Comparison of ENCODE assay signal across 11 mouse cellular contexts in the genomic region with DNA sequence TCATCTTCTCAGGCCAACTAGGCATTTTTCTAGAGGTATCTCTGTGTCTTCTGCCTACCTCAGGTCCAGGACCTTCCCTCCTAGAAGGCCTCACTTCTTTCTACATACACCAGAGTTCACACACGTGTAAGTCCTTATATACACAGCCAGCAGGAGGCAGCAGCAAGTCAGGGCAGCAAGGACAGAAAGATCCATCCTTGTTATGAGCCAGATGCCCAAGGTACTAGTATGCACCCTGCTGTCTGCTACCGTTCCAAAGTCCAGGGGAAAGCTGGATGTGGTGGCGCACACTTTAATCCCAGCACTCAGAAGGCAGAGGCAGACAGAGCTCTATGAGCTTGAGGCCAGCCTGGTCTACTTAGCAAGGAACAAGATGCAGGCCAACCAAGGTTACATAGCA. TPM values are rescaled to one million over a fixed set of nuclear protein-coding genes. Genes with fewer than 3 reads are reported as not detected.
DNase-seq lines count a peak whose midpoint lies in the region; ATAC-seq and TF ChIP-seq lines count a peak whose summit lies in the region.
"Had no signal": no experiment of that assay in that cellular context is flagged by ENCODE, and none has a peak within 500 bp of the region (broad histone marks: within the 10 kb centered on the region; RNA-seq: fewer than 3 reads in every experiment).

No protein-coding gene starts in this region.

- no peaks in the 10 kb centered on the region for H3K27me3 ChIP-seq in intestine, postnatal 0 days (replicated peaks; ENCODE audit: control insufficient read depth, insufficient read depth, low read length)
- H3K27me3 ChIP-seq in intestine, embryonic 15.5 days (replicated peaks), result no peaks in the 10 kb centered on the region
- H3K27me3 ChIP-seq: forebrain, embryonic 13.5 days; hindbrain, embryonic 13.5 days; megakaryocyte, embryonic 14.5 days had no signal

- no peaks in the 10 kb centered on the region for H3K9me3 ChIP-seq in intestine, postnatal 0 days (ENCODE audit: control insufficient read depth)
- no peaks in the 10 kb centered on the region for H3K9me3 ChIP-seq in intestine, embryonic 15.5 days
- H3K9me3 ChIP-seq: forebrain, embryonic 13.5 days; hindbrain, embryonic 13.5 days; megakaryocyte, embryonic 14.5 days had no signal

- peak; percentile 69 for TF ChIP-seq CTCF in intestine, postnatal 0 days (IDR thresholded peaks at IDR 0.05; ENCODE audit: low read depth)

- no peaks in the 10 kb centered on the region for H3K36me3 ChIP-seq in intestine, postnatal 0 days (ENCODE audit: control insufficient read depth, insufficient read depth)
- no peaks in the 10 kb centered on the region for H3K36me3 ChIP-seq in intestine, embryonic 15.5 days
- H3K36me3 ChIP-seq: hindbrain, embryonic 13.5 days had no signal

- no peak overlapping the region for H3K4me3 ChIP-seq in intestine, postnatal 0 days (ENCODE audit: low read depth, low read length)
- H3K4me3 ChIP-seq in intestine, embryonic 15.5 days (replicated peaks), result no peak overlapping the region
- H3K4me3 ChIP-seq: forebrain, embryonic 13.5 days; hindbrain, embryonic 13.5 days; megakaryocyte, embryonic 14.5 days had no signal

- no peak; the same call in 1 of the 2 replicates for ATAC-seq in intestine, postnatal 0 days
- ATAC-seq in intestine, embryonic 15.5 days, result no peak
- ATAC-seq: forebrain, embryonic 13.5 days had no signal

- H3K9ac ChIP-seq in intestine, postnatal 0 days (ENCODE audit: low read depth, low read length), result no peak overlapping the region
- H3K9ac ChIP-seq in intestine, embryonic 15.5 days, result no peak overlapping the region
- H3K9ac ChIP-seq: forebrain, embryonic 13.5 days; hindbrain, embryonic 13.5 days had no signal

- H3K4me2 ChIP-seq in intestine, postnatal 0 days (replicated peaks; ENCODE audit: low read depth), result no peak overlapping the region
- no peak overlapping the region for H3K4me2 ChIP-seq in intestine, embryonic 15.5 days (replicated peaks)
- H3K4me2 ChIP-seq: forebrain, embryonic 13.5 days; hindbrain, embryonic 13.5 days had no signal

- H3K27ac ChIP-seq in intestine, postnatal 0 days (ENCODE audit: low read depth, low read length), result no peak overlapping the region
- no peak overlapping the region for H3K27ac ChIP-seq in intestine, embryonic 15.5 days
- H3K27ac ChIP-seq: forebrain, embryonic 13.5 days; hindbrain, embryonic 13.5 days had no signal

- 76% methylated on average over 3 of the region's 3 CpGs for whole genome bisulfite sequencing in intestine, postnatal 0 days
- 74% methylated on average over 3 of the region's 3 CpGs for WGBS in intestine, embryonic 15.5 days

- H3K4me1 ChIP-seq in intestine, postnatal 0 days (replicated peaks; ENCODE audit: control insufficient read depth, insufficient read depth, low read length), result peaks cover 7% of the 10 kb centered on the region; the same call in 1 of the 2 replicates
- peaks cover 21% of the 10 kb centered on the region for H3K4me1 ChIP-seq in intestine, embryonic 15.5 days (replicated peaks)

- peak; percentile 60 to 63 for DNase-seq in B cell, adult 2 months
- peak; percentile 85 for DNase-seq in ZHBTc4 (ENCODE audit: low read depth, low spot score)
- DNase-seq in naive thymus-derived CD4-positive, alpha-beta T cell, adult 2 months (ENCODE audit: low read depth), result peak; percentile 31
- DNase-seq in cerebellum, postnatal 4 days (ENCODE audit: low spot score in 2 of 2), result no peak
- DNase-seq in layer of hippocampus, postnatal 36 days, result no peak
- DNase-seq in testis, postnatal 10 days (ENCODE audit: low spot score), result no peak

RNA-seq across cellular contexts. Expression of a gene that starts 26.2 kb away (rescaled TPM):
- polyA plus RNA-seq in intestine, postnatal 0 days (2015; fragmentation: Nextera tagmentation; extraction: Ambion mirVana), result 74.8 and 84.7 TPM in 2 replicates
- 81.2 and 82.1 TPM in 2 replicates for polyA plus RNA-seq in intestine, embryonic 15.5 days (2015; fragmentation: Nextera tagmentation; extraction: Ambion mirVana)
- total RNA-seq in layer of hippocampus, postnatal 36 days (2021), result 10 to 100 TPM; 30.5 to 32.9 TPM

RNA-seq across cellular contexts. Expression of a gene that starts 42.8 kb away (rescaled TPM):
- polyA plus RNA-seq in intestine, postnatal 0 days (2015; fragmentation: Nextera tagmentation; extraction: Ambion mirVana), result 2.9 and 3.0 TPM in 2 replicates
- polyA plus RNA-seq in intestine, embryonic 15.5 days (2015; fragmentation: Nextera tagmentation; extraction: Ambion mirVana), result 8.1 and 8.6 TPM in 2 replicates
- total RNA-seq in layer of hippocampus, postnatal 36 days (2021), result 1 to 10 TPM; 1.3 to 1.6 TPM

Comparison
In these comparisons a context has a peak if more than half of its experiments do, and no peak if none do; other contexts are left out.
1. DNase-seq: peak in B cell, adult 2 months (2 of 2), ZHBTc4 (single experiment) and naive thymus-derived CD4-positive, alpha-beta T cell, adult 2 months (single experiment); none in cerebellum, postnatal 4 days (0 of 2), layer of hippocampus, postnatal 36 days (0 of 2) and testis, postnatal 10 days (single experiment).